Mouse (Mus musculus) forelimb bud, embryonic 11.5 days (tissue): ENCODE measurements at regions not wholly inside any gene's neighbourhood (a gene's known extent, or its start where the extent isn't known, plus 50 kb on each side); places are given as distances from the start of the nearest gene placed in this dataset.

ENCODE experiments used
- DNase-seq: peaks from one replicate; pipeline ENCODE4 v3.0.0-alpha.2; 2012; ENCODE audit warnings: low read depth, low spot score

GRCm38 (mm10) chrX:145672776-145673175 is 167.8 kb upstream of the Amot start:
- DNase-seq = peak; percentile 14

GRCm38 (mm10) chrX:145651647-145652046 is 146.7 kb upstream of the Amot start:
- no peak for DNase-seq

- DNase-seq = no peak
Observed at GRCm38 (mm10) chrX:145619649-145620048, 114.7 kb upstream of the Amot start.

GRCm38 (mm10) chrX:145602085-145602484 is 97.1 kb upstream of the Amot start:
- no peak for DNase-seq

- DNase-seq = no peak
Observed at GRCm38 (mm10) chrX:145590733-145591132, 85.8 kb upstream of the Amot start.

- DNase-seq = no peak
Observed at GRCm38 (mm10) chrX:145567528-145567927, 62.5 kb upstream of the Amot start.

- DNase-seq = no peak
Observed at GRCm38 (mm10) chrX:145567073-145567472, 62.1 kb upstream of the Amot start.

- no peak for DNase-seq
Observed at GRCm38 (mm10) chrX:145558881-145559280, 53.9 kb upstream of the Amot start.
